Mouse (Mus musculus) layer of hippocampus, postnatal 10 days (tissue): Measurements from ENCODE around the gene Scyl2. TPM values are rescaled to one million over a fixed set of nuclear protein-coding genes. Genes with fewer than 3 reads are reported as not detected.

ENCODE experiments used
- DNase-seq, 2 experiments: peaks; one replicate each; pipeline ENCODE4 v3.0.0; 2021; ENCODE audit warnings: low spot score in 2 of 2
- total RNA-seq, 2 experiments: library from RNA; stranded (reverse); gene quantifications; 2 replicates each; pipeline ENCODE4 v1.2.3; 2021

The Scyl2 gene
- total RNA-seq, 2 experiments from 2014 or later = 30.8 to 34.4 TPM

DNA sequence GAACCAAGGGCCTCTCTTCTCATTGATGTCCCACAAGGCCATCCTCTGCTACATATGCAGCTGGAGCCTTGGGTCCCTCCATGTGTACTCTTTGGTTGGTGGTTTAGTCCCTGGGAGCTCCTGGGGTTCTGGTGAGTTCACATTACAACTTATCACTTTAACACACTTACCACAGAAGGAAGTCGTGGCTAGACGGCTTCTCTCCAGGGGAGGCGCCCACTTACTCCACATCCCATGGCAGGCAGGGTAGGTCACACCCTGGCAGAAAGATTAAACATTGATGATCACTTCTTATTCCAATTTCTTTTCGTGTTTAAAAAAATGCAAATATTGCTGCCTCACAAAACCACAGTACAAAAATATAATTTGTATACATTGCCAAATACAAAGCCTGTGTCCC, 88.8 kb downstream of the Scyl2 start:
- no peak for DNase-seq

DNA sequence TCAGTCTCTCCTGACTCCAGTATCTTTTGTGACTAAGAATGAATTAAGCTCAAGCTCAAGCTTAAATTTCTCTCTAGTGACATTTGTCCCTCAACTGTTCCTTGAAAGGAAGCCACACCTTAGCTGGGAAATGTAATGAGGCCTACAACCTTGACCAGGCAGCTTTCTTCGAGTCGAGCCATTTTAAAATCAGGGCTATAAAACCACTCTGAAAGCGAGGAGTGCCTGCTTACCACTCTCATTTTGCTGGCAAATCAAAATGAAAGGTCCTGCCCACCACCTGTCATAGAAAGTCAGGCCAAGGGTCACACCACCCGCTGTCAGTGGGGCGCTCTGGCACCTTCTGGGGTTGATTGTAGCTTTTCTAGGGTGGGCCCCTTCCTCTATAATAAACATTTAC, 90.2 kb downstream of the Scyl2 start:
- DNase-seq = no peak

DNA sequence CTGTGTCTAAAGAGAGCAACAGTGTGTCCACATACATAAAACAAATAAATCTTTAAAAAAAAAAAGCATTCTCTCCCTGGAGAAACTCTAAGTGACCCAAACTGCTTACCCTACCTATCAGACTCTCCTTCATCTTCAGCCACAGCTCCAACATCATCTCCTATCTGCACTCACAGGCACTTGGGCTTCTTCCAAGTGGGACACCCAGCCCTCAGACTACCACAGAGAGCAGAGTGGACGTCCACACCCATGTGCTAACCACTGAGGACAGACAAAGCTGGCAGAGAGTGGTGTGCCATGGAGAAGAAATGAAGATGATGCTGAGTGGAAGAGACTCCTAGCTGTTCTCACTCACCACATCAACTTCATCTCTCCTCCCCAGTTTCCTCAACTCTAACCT, 90.6 kb downstream of the Scyl2 start:
- DNase-seq = no peak

DNA sequence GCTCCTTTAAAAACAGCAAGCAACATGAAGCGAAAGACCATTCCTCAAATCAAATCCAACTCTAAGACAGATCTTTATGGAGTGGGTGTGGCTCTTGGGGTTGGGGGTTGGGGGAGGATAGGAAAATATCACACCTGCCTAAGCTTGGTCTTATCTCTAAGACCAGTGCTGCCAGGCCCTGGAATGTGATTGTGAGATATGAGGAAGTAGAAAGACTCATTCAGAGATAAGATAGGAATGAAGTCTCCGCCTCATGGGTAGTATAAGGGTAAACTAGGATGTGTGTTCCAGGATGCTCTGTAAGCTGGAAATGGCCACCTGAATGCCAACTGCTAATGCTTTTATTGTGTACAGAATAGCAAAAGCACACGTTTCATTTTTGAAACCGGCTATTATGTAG, 91.8 kb downstream of the Scyl2 start:
- DNase-seq = no peak

DNA sequence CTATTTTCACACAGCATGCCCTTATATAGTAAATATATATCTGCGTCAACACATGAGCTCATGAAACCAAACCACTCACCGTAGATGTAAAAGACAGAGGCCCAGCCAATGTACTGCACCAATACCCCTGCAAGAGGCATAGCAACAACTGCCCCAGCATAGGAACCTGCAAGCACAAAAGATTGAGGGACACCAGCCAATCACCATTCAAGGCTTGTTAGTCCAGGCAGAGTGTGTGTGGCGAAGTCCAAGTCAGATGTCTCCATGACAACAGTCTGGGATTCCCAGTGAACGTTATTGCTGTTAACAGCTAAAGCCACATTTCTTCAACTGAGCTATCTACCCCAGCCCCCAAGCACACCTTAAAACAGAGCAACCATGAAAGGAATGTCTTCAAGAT, 93.3 kb downstream of the Scyl2 start:
- DNase-seq = peak; percentile 5 to 17

DNA sequence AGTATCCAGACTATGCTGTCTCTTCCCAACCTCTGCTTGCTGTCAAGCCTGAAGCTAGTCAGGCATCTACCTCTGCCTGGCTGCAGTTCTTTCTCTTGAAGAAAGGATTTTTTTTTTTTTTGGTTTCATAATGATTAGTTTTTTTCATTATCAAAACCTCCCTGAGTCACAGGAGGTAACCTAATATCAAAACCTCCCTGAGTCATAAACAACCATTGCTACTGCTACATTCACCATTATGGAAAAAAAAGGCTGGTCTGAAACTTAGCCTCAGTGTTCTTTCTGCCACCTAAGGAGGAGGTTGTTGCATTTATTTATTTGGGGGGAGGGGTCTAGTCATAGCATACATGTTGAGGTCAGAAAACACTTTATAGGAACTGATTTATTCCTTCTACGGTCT, 96.2 kb downstream of the Scyl2 start:
- DNase-seq = no peak

Other genes with a start within 250 kb of the Scyl2 start
- gene Gas2l3, start 242.3 kb downstream of the Scyl2 start, total RNA-seq = 1 to 10 TPM; 4.2 to 4.8 TPM
- gene Nr1h4, start 152.7 kb downstream of the Scyl2 start, total RNA-seq = under 1 TPM; 0.22 to 0.41 TPM
- 1 to 10 TPM; 2.9 to 3.1 TPM for gene Slc17a8, start 65.0 kb downstream of the Scyl2 start, total RNA-seq
- gene Actr6, start 46.0 kb upstream of the Scyl2 start, total RNA-seq = 10 to 100 TPM; 24.9 to 25.7 TPM
- gene Uhrf1bp1l, start 58.7 kb upstream of the Scyl2 start, total RNA-seq = 10 to 100 TPM; 81.1 to 81.4 TPM
- gene Anks1b, start 187.2 kb upstream of the Scyl2 start, total RNA-seq = 100 to 1,000 TPM; 417 TPM